Mouse (Mus musculus) cortical plate, adult 2 months (tissue): ENCODE measurements around the gene Gm10720. TPM values are rescaled to one million over a fixed set of nuclear protein-coding genes. Genes with fewer than 3 reads are reported as not detected.
"Not testable (repeated sequence)": the region's sequence is repeated elsewhere in the genome, so short reads cannot be mapped to it uniquely, and the experiment has no call there.

Experiments
- H3K27ac ChIP-seq: fragments of 200-500 bp; 2 replicates; pipeline ENCODE4 v1.5.1; 2012; ENCODE audit warnings: low read length, control low read depth, inconsistent platforms; ENCODE audit not compliant: insufficient read depth
- H3K4me1 ChIP-seq: fragments of 200-500 bp; 2 replicates; pipeline ENCODE4 v1.6.1; 2011; ENCODE audit warnings: low read length; ENCODE audit not compliant: control insufficient read depth, insufficient read depth
- H3K4me3 ChIP-seq: fragments of 200-500 bp; 2 replicates; pipeline ENCODE4 v1.5.1; 2011; ENCODE audit warnings: mild to moderate bottlenecking, low read length, control low read depth; ENCODE audit not compliant: insufficient read depth
- polyA plus RNA-seq: library from polyadenylated mRNA; depleted of rRNA; stranded (reverse); fragments of >200 nt; gene quantifications from 2 replicates; pipeline ENCODE4 v1.2.3, GENCODE M21; 2012

Gm10720 gene
- polyA plus RNA-seq, 1 experiment: not detected

- H3K4me1 ChIP-seq, H3K4me3 ChIP-seq: not testable (repeated sequence)
These were observed 7.0 kb downstream of the Gm10720 start for GRCm38 (mm10) chr9:3022316-3023008.

GRCm38 (mm10) chr9:3023312-3023984, 8.0 kb downstream of the Gm10720 start, which contains the start of gene Gm10718:
Gene Gm10718, plus strand, starts transcription at chr9:3023547.
- not testable (repeated sequence) for H3K4me3 ChIP-seq, H3K4me1 ChIP-seq, H3K27ac ChIP-seq

More at GRCm38 (mm10) chr9:3022316-3023008, 7.0 kb downstream of the Gm10720 start:
- not testable (repeated sequence) for H3K27ac ChIP-seq

GRCm38 (mm10) chr9:3023985-3024648, 8.7 kb downstream of the Gm10720 start:
- not testable (repeated sequence) for H3K27ac ChIP-seq, H3K4me3 ChIP-seq, H3K4me1 ChIP-seq

- not testable (repeated sequence) for H3K4me3 ChIP-seq, H3K27ac ChIP-seq, H3K4me1 ChIP-seq
These were observed 9.5 kb downstream of the Gm10720 start, which contains the start of gene Gm10717 for GRCm38 (mm10) chr9:3024912-3025467. Gene Gm10717, plus strand, starts transcription at chr9:3025417.

GRCm38 (mm10) chr9:3025653-3026052, 10.2 kb downstream of the Gm10720 start:
- not testable (repeated sequence) for H3K4me1 ChIP-seq, H3K27ac ChIP-seq, H3K4me3 ChIP-seq

GRCm38 (mm10) chr9:3026136-3026535, 10.7 kb downstream of the Gm10720 start:
- H3K27ac ChIP-seq, H3K4me1 ChIP-seq, H3K4me3 ChIP-seq: not testable (repeated sequence)

GRCm38 (mm10) chr9:3026741-3027140, 11.3 kb downstream of the Gm10720 start:
- H3K4me1 ChIP-seq, H3K4me3 ChIP-seq, H3K27ac ChIP-seq: not testable (repeated sequence)

- H3K4me1 ChIP-seq, H3K4me3 ChIP-seq, H3K27ac ChIP-seq: not testable (repeated sequence)
These were observed 11.7 kb downstream of the Gm10720 start for GRCm38 (mm10) chr9:3027200-3027599.

- H3K4me1 ChIP-seq, H3K27ac ChIP-seq, H3K4me3 ChIP-seq: not testable (repeated sequence)
These were observed 14.0 kb downstream of the Gm10720 start for GRCm38 (mm10) chr9:3029276-3030000.

- not testable (repeated sequence) for H3K4me3 ChIP-seq, H3K27ac ChIP-seq, H3K4me1 ChIP-seq
These were observed 15.3 kb downstream of the Gm10720 start for GRCm38 (mm10) chr9:3030677-3031318.

GRCm38 (mm10) chr9:3034299-3034698, 18.8 kb downstream of the Gm10720 start, which contains the start of gene Gm17535:
Gene Gm17535, plus strand, starts transcription at chr9:3034599.
- H3K4me3 ChIP-seq, H3K27ac ChIP-seq, H3K4me1 ChIP-seq: not testable (repeated sequence)

- not testable (repeated sequence) for H3K4me1 ChIP-seq, H3K27ac ChIP-seq, H3K4me3 ChIP-seq
These were observed 21.1 kb downstream of the Gm10720 start, which contains the start of gene Gm10715 for GRCm38 (mm10) chr9:3036577-3036976. Gene Gm10715, plus strand, starts transcription at chr9:3036877.

- H3K4me3 ChIP-seq, H3K27ac ChIP-seq: not testable (repeated sequence)
These were observed 22.7 kb downstream of the Gm10720 start for GRCm38 (mm10) chr9:3038161-3038560.

More at GRCm38 (mm10) chr9:3038161-3038560, 22.7 kb downstream of the Gm10720 start:
- not testable (repeated sequence) for H3K4me1 ChIP-seq
